Comparison of ENCODE assay signal across 9 mouse cellular contexts in genomic region chr19:4855951-4856350, GRCm38 (mm10). TPM values are rescaled to one million over a fixed set of nuclear protein-coding genes. Genes with fewer than 3 reads are reported as not detected.
DNase-seq lines count a peak whose midpoint lies in the region; ATAC-seq and TF ChIP-seq lines count a peak whose summit lies in the region.
"Had no signal": no experiment of that assay in that cellular context is flagged by ENCODE, and none has a peak within 500 bp of the region (broad histone marks: within the 10 kb centered on the region; RNA-seq: fewer than 3 reads in every experiment).

No protein-coding gene starts in this region.

- no peak for DNase-seq in cerebellum, adult 2 months
- DNase-seq in cerebellum, postnatal 14 days, result no peak
- no peak for DNase-seq in lung, embryonic 14.5 days
- no peak for DNase-seq in lung, postnatal 10 days
- DNase-seq in limb, embryonic 14.5 days (ENCODE audit: low spot score), result no peak
- DNase-seq in cerebellum, postnatal 4 days (ENCODE audit: low spot score in 2 of 2), result no peak
- DNase-seq in thymus, postnatal 36 days, result no peak
- DNase-seq: layer of hippocampus, adult 9-11 months had no signal

- peak overlapping the region; percentile 71 for H3K4me3 ChIP-seq in cerebellum, adult 2 months (replicated peaks; ENCODE audit: insufficient read depth, low read depth, low read length)
- H3K4me3 ChIP-seq in lung, embryonic 14.5 days (ENCODE audit: low read depth, low read length), result peak overlapping the region; percentile 51; the same call in 1 of the 2 replicates
- 0 out of 2 replicates have a peak overlapping the region, but pooled peaks have one; percentile 61 for H3K4me3 ChIP-seq in limb, embryonic 14.5 days (replicated peaks; ENCODE audit: low read length)
- H3K4me3 ChIP-seq in stomach, embryonic 14.5 days (ENCODE audit: low read depth, low read length), result peak overlapping the region; percentile 61

- no peaks in the 10 kb centered on the region for H3K9me3 ChIP-seq in lung, embryonic 14.5 days (ENCODE audit: low read depth, low read length)
- H3K9me3 ChIP-seq in limb, embryonic 14.5 days (ENCODE audit: control insufficient read depth, low read length), result no peaks in the 10 kb centered on the region
- no peaks in the 10 kb centered on the region for H3K9me3 ChIP-seq in stomach, embryonic 14.5 days (ENCODE audit: control insufficient read depth, low read depth, low read length)

- no peak overlapping the region for H3K9ac ChIP-seq in lung, embryonic 14.5 days
- no peak overlapping the region for H3K9ac ChIP-seq in limb, embryonic 14.5 days (ENCODE audit: low read depth, low read length, severe bottlenecking)
- no peak overlapping the region for H3K9ac ChIP-seq in stomach, embryonic 14.5 days (replicated peaks; ENCODE audit: low read depth, low read length)

- H3K27me3 ChIP-seq in cerebellum, adult 2 months (ENCODE audit: control insufficient read depth, insufficient read depth, low read length), result no peaks in the 10 kb centered on the region
- peaks cover 7% of the 10 kb centered on the region; the same call in 1 of the 2 replicates for H3K27me3 ChIP-seq in lung, embryonic 14.5 days (ENCODE audit: insufficient read depth, low read length)
- H3K27me3 ChIP-seq in limb, embryonic 14.5 days (ENCODE audit: control insufficient read depth, insufficient read depth, low read length), result no peaks in the 10 kb centered on the region
- H3K27me3 ChIP-seq in stomach, embryonic 14.5 days (ENCODE audit: control insufficient read depth, insufficient read depth, low read length), result no peaks in the 10 kb centered on the region

- H3K36me3 ChIP-seq in lung, embryonic 14.5 days (ENCODE audit: insufficient read depth), result no peaks in the 10 kb centered on the region
- 0 out of 2 replicates have a peak, but pooled peaks cover 2% of the 10 kb centered on the region for H3K36me3 ChIP-seq in limb, embryonic 14.5 days (ENCODE audit: control insufficient read depth, insufficient read depth, low read length)
- H3K36me3 ChIP-seq in stomach, embryonic 14.5 days (ENCODE audit: control insufficient read depth, insufficient read depth, low read length), result no peaks in the 10 kb centered on the region

- TF ChIP-seq CTCF in cerebellum, adult 2 months (IDR thresholded peaks at IDR 0.05; ENCODE audit: borderline replicate concordance, insufficient read depth, low read depth, low read length), result no peak
- TF ChIP-seq CTCF in lung, embryonic 14.5 days (IDR thresholded peaks at IDR 0.05; ENCODE audit: low read depth), result no peak

- TF ChIP-seq POLR2A in cerebellum, adult 2 months (IDR thresholded peaks at IDR 0.05; ENCODE audit: borderline replicate concordance, insufficient read depth, low read length), result no peak
- no peak for TF ChIP-seq POLR2A in limb, embryonic 14.5 days (IDR thresholded peaks at IDR 0.05; ENCODE audit: borderline replicate concordance, extremely low read depth, insufficient read depth, insufficient read length)

- no peak for ATAC-seq in lung, embryonic 14.5 days (ENCODE audit: insufficient read depth)
- no peak for ATAC-seq in limb, embryonic 14.5 days (ENCODE audit: low FRiP score, low read depth)
- no peak for ATAC-seq in stomach, embryonic 14.5 days (ENCODE audit: insufficient number of reproducible peaks, insufficient read depth, low FRiP score, low read depth)

- 72% methylated on average over 4 of the region's 4 CpGs for WGBS in cerebellum, adult 2 months
- WGBS in lung, embryonic 14.5 days, result 75% methylated on average over 4 of the region's 4 CpGs
- WGBS in limb, embryonic 14.5 days, result 84% methylated on average over 4 of the region's 4 CpGs
- 79% methylated on average over 4 of the region's 4 CpGs for WGBS in stomach, embryonic 14.5 days

- H3K4me1 ChIP-seq in cerebellum, adult 2 months (ENCODE audit: control insufficient read depth, insufficient read depth, low read length), result peaks cover 4% of the 10 kb centered on the region
- no peaks in the 10 kb centered on the region; the same call in 1 of the 2 replicates for H3K4me1 ChIP-seq in lung, embryonic 14.5 days (ENCODE audit: insufficient read depth)
- H3K4me1 ChIP-seq in limb, embryonic 14.5 days (ENCODE audit: control insufficient read depth, insufficient read depth, low read length), result peaks cover 4% of the 10 kb centered on the region; the same call in 1 of the 2 replicates
- peaks cover 5% of the 10 kb centered on the region for H3K4me1 ChIP-seq in stomach, embryonic 14.5 days (ENCODE audit: control insufficient read depth, insufficient read depth, low read length)

- H3K27ac ChIP-seq in cerebellum, adult 2 months (ENCODE audit: insufficient read depth, low read length), result peak overlapping the region; percentile 67; the same call in 1 of the 2 replicates
- no peak overlapping the region for H3K27ac ChIP-seq in lung, embryonic 14.5 days (ENCODE audit: low read depth)
- no peak overlapping the region for H3K27ac ChIP-seq in limb, embryonic 14.5 days (replicated peaks; ENCODE audit: low read depth, low read length)
- H3K27ac ChIP-seq in stomach, embryonic 14.5 days (ENCODE audit: low read length), result no peak overlapping the region

- H3K4me2 ChIP-seq in lung, embryonic 14.5 days, result peak overlapping the region; percentile 96; the same call in 1 of the 2 replicates
- peak overlapping the region; percentile 96; the same call in 1 of the 2 replicates for H3K4me2 ChIP-seq in limb, embryonic 14.5 days (replicated peaks; ENCODE audit: low read depth, low read length, severe bottlenecking)
- peak overlapping the region; percentile 97; the same call in 1 of the 2 replicates for H3K4me2 ChIP-seq in stomach, embryonic 14.5 days (replicated peaks; ENCODE audit: low read depth, low read length)

RNA-seq across cellular contexts. Expression of gene Ctsf, which starts 1.0 kb away (rescaled TPM):
- 211 and 216 TPM in 2 replicates for polyA plus RNA-seq in cerebellum, adult 2 months (2012; rRNA removed)
- 13.8 and 17.3 TPM in 2 replicates for polyA plus RNA-seq in lung, embryonic 14.5 days (2014; fragmentation: Nextera tagmentation; extraction: Ambion mirVana)
- polyA plus RNA-seq in limb, embryonic 14.5 days (2012; rRNA removed), result 49.9 and 84.7 TPM in 2 replicates
- polyA plus RNA-seq in limb, embryonic 14.5 days (2014; fragmentation: Nextera tagmentation; extraction: Ambion mirVana), result 38.9 and 45.9 TPM in 2 replicates
- 22.7 and 30.0 TPM in 2 replicates for polyA plus RNA-seq in stomach, embryonic 14.5 days (2014; fragmentation: Nextera tagmentation; extraction: Ambion mirVana)

RNA-seq across cellular contexts. Expression of gene Ccdc87, which starts 16.8 kb away (rescaled TPM):
- polyA plus RNA-seq in cerebellum, adult 2 months (2012; rRNA removed), result 0.62 and 0.64 TPM in 2 replicates
- 0.05 TPM in 2 replicates for polyA plus RNA-seq in lung, embryonic 14.5 days (2014; fragmentation: Nextera tagmentation; extraction: Ambion mirVana)
- polyA plus RNA-seq in limb, embryonic 14.5 days (2012; rRNA removed), result 0.03 and 0.05 TPM in 2 replicates
- 0.06 and 0.26 TPM in 2 replicates for polyA plus RNA-seq in limb, embryonic 14.5 days (2014; fragmentation: Nextera tagmentation; extraction: Ambion mirVana)
- 0.07 TPM in 1 of 2 replicates, not detected in the other for polyA plus RNA-seq in stomach, embryonic 14.5 days (2014; fragmentation: Nextera tagmentation; extraction: Ambion mirVana)

RNA-seq across cellular contexts. Expression of gene Ccs, which starts 16.8 kb away (rescaled TPM):
- 49.5 and 52.7 TPM in 2 replicates for polyA plus RNA-seq in cerebellum, adult 2 months (2012; rRNA removed)
- 47.2 and 47.7 TPM in 2 replicates for polyA plus RNA-seq in lung, embryonic 14.5 days (2014; fragmentation: Nextera tagmentation; extraction: Ambion mirVana)
- 57.2 and 65.9 TPM in 2 replicates for polyA plus RNA-seq in limb, embryonic 14.5 days (2012; rRNA removed)
- 63.2 and 64.8 TPM in 2 replicates for polyA plus RNA-seq in limb, embryonic 14.5 days (2014; fragmentation: Nextera tagmentation; extraction: Ambion mirVana)
- polyA plus RNA-seq in stomach, embryonic 14.5 days (2014; fragmentation: Nextera tagmentation; extraction: Ambion mirVana), result 55.4 and 55.8 TPM in 2 replicates

RNA-seq across cellular contexts. Expression of gene Actn3, which starts 21.8 kb away (rescaled TPM):
- 1.7 and 2.0 TPM in 2 replicates for polyA plus RNA-seq in cerebellum, adult 2 months (2012; rRNA removed)
- polyA plus RNA-seq in lung, embryonic 14.5 days (2014; fragmentation: Nextera tagmentation; extraction: Ambion mirVana), result 1.5 and 1.6 TPM in 2 replicates
- polyA plus RNA-seq in limb, embryonic 14.5 days (2012; rRNA removed), result 8.3 and 8.7 TPM in 2 replicates
- polyA plus RNA-seq in limb, embryonic 14.5 days (2014; fragmentation: Nextera tagmentation; extraction: Ambion mirVana), result 11.9 and 12.9 TPM in 2 replicates
- 1.8 and 2.1 TPM in 2 replicates for polyA plus RNA-seq in stomach, embryonic 14.5 days (2014; fragmentation: Nextera tagmentation; extraction: Ambion mirVana)

RNA-seq across cellular contexts. Expression of gene Zdhhc24, which starts 22.5 kb away (rescaled TPM):
- polyA plus RNA-seq in cerebellum, adult 2 months (2012; rRNA removed), result 36.2 and 37.0 TPM in 2 replicates
- 6.2 and 7.9 TPM in 2 replicates for polyA plus RNA-seq in lung, embryonic 14.5 days (2014; fragmentation: Nextera tagmentation; extraction: Ambion mirVana)
- polyA plus RNA-seq in limb, embryonic 14.5 days (2012; rRNA removed), result 22.7 and 30.9 TPM in 2 replicates
- polyA plus RNA-seq in limb, embryonic 14.5 days (2014; fragmentation: Nextera tagmentation; extraction: Ambion mirVana), result 7.7 and 9.7 TPM in 2 replicates
- polyA plus RNA-seq in stomach, embryonic 14.5 days (2014; fragmentation: Nextera tagmentation; extraction: Ambion mirVana), result 9.9 and 10.2 TPM in 2 replicates
